Mouse (Mus musculus): ENCODE measurements around the gene Acvr1.

Gene Acvr1

GRCm38 (mm10) chr2:58520727-58521126, 46.2 kb downstream of the Acvr1 start:
- no peak for DNase-seq (ENCODE audit: low read depth, low spot score)

GRCm38 (mm10) chr2:58518517-58518916, 48.4 kb downstream of the Acvr1 start:
- no peak for DNase-seq (ENCODE audit: low read depth, low spot score)

GRCm38 (mm10) chr2:58516920-58517319, 50.0 kb downstream of the Acvr1 start:
- no peak for DNase-seq (ENCODE audit: low read depth, low spot score)

- DNase-seq (ENCODE audit: low read depth, low spot score), result no peak
These were observed 51.0 kb downstream of the Acvr1 start for GRCm38 (mm10) chr2:58516000-58516399.

GRCm38 (mm10) chr2:58514489-58514888, 52.5 kb downstream of the Acvr1 start:
- no peak for DNase-seq (ENCODE audit: low read depth, low spot score)

GRCm38 (mm10) chr2:58513212-58513611, 53.7 kb downstream of the Acvr1 start:
- no peak for DNase-seq (ENCODE audit: low read depth, low spot score)

GRCm38 (mm10) chr2:58510192-58510591, 56.8 kb downstream of the Acvr1 start:
- no peak for DNase-seq (ENCODE audit: low read depth, low spot score)

GRCm38 (mm10) chr2:58505306-58506090, 61.5 kb downstream of the Acvr1 start:
- DNase-seq (ENCODE audit: low read depth, low spot score), result no peak

- DNase-seq (ENCODE audit: low read depth, low spot score), result peak; percentile 19
These were observed 70.1 kb downstream of the Acvr1 start for GRCm38 (mm10) chr2:58496647-58497410.

GRCm38 (mm10) chr2:58495271-58495670, 71.7 kb downstream of the Acvr1 start:
- no peak for DNase-seq (ENCODE audit: low read depth, low spot score)

- DNase-seq (ENCODE audit: low read depth, low spot score), result no peak
These were observed 73.0 kb downstream of the Acvr1 start for GRCm38 (mm10) chr2:58493685-58494635.

- no peak for DNase-seq (ENCODE audit: low read depth, low spot score)
These were observed 77.7 kb downstream of the Acvr1 start for GRCm38 (mm10) chr2:58489275-58489674.

- no peak for DNase-seq (ENCODE audit: low read depth, low spot score)
These were observed 78.6 kb downstream of the Acvr1 start for GRCm38 (mm10) chr2:58488404-58488803.

- no peak for DNase-seq (ENCODE audit: low read depth, low spot score)
These were observed 79.7 kb downstream of the Acvr1 start for GRCm38 (mm10) chr2:58487279-58487560.

GRCm38 (mm10) chr2:58486441-58487278, 80.3 kb downstream of the Acvr1 start:
- peak; percentile 72 for DNase-seq (ENCODE audit: low read depth, low spot score)

- no peak for DNase-seq (ENCODE audit: low read depth, low spot score)
These were observed 81.3 kb downstream of the Acvr1 start for GRCm38 (mm10) chr2:58485683-58486082.

GRCm38 (mm10) chr2:58485152-58485551, 81.8 kb downstream of the Acvr1 start:
- no peak for DNase-seq (ENCODE audit: low read depth, low spot score)

- DNase-seq (ENCODE audit: low read depth, low spot score), result no peak
These were observed 82.5 kb downstream of the Acvr1 start for GRCm38 (mm10) chr2:58484284-58484965.

GRCm38 (mm10) chr2:58481450-58482100, 85.4 kb downstream of the Acvr1 start:
- DNase-seq (ENCODE audit: low read depth, low spot score), result no peak

GRCm38 (mm10) chr2:58480764-58481163, 86.2 kb downstream of the Acvr1 start:
- no peak for DNase-seq (ENCODE audit: low read depth, low spot score)

Measured in forelimb bud, embryonic 11.5 days (tissue).